Mouse (Mus musculus): ENCODE measurements around the gene Gsta1.

DNA sequence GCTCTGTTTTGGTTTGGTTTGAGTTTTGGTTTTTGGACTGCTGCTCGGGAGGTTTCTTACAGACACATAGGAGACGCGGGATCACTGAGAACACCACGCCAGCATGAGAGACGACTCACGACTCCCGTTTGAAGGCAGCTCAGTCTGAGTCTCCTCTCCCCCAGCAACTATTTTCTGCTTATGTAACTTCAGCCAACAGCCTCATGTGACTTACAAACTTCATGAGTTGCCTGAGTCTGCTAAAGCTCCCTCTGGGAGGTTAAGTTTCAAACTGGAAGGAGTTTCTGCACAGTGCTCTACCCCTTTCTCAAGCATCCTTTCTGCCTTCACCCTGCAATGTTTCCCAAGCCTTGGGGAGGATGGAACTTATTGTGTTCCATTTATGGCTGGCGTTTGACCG is 44.8 kb upstream of the Gsta1 start:
- TF ChIP-seq ZC3H11A (IDR thresholded peaks at IDR 0.05; ENCODE audit: borderline replicate concordance, low read depth, low read length) (no peak), HCFC1 (IDR thresholded peaks at IDR 0.05; ENCODE audit: borderline replicate concordance, insufficient read depth, low read length) (no peak), CHD2 (IDR thresholded peaks at IDR 0.05; ENCODE audit: low read depth, low read length) (no peak), ZNF384 (IDR thresholded peaks at IDR 0.05; ENCODE audit: low read depth, low read length) (no peak), MAFK (IDR thresholded peaks at IDR 0.05; ENCODE audit: insufficient read depth, low read depth, low read length) (no peak)

Data from ES-E14 (cell line).